Mouse (Mus musculus): Measurements from ENCODE around the gene Slit3.

Gene Slit3

DNA sequence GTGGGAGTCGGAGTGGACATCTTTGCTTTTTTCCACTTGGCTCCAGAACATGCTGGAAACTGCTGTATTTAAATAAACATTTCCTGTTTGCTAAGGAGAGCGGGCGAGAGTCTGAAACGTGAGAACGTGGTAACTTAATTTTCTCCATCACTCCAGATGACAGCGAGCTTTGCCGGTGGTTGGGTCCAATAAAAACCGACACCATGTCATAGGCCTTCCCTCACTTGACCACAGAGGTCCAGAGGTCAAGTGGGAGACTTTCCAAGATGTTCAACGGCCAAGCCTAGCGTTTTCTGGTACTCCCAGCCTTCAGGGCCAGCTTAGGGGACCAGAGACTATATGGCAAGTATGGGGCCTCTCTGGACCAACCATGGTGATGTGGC is 4.1 kb downstream of the Slit3 start:
- DNase-seq = no peak

DNA sequence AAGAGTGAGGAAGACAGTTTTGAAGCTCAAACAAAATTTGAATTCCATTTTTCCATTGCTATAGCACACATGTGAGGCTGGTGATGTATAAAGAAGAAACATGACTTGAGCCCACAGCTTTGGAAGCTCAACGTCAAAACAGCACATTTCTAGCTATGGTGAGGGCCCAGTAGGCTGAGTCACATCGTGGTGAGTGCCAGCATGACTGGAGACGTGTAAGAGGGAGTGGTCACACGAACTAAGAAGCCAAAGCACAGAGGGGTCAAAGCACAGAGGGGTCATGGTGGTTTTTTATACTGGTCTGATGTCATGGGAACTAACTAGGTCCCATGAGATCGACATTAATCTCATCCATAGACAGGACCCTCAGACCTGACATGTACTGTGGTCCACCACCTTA is 10.7 kb downstream of the Slit3 start:
- DNase-seq = no peak

DNA sequence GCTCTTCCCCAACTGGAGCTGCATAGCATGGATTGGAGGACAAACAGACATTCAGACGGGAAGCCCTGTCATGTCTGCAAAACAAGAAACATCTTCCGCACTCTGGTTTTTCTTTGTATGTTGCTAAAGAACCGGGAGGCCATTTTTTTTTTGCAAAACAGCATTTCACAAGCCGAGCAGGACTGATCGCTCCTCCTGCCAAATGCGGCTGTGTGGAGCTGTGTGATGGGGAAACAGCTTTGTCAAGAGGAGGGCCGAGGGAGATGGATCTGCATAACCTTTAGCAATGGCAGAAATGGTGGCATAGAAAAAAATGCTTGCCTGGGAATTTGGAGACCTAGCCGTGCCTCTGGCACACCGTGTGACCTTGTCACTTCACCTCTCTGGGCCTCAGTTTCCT is 15.6 kb downstream of the Slit3 start:
- no peak for DNase-seq

DNA sequence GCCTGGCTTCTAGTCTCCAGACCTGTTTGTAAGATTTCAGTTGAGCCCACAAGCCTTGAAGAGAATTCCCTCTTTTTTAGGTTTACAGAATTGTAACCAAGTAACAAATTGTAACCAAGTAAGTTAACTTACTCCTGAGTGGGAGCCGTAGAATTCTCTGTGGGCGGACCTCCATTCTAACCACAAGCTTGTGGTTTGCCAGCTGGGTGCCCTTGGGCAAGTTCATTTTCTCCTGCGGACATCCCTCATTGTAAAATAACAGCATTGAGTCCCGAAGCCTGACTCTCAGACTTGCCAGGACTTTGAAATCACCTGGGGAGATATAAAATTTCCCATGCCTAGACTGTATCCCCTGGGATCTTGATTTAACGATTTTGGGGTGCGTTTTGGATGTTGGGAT is 19.1 kb downstream of the Slit3 start:
- DNase-seq = no peak

DNA sequence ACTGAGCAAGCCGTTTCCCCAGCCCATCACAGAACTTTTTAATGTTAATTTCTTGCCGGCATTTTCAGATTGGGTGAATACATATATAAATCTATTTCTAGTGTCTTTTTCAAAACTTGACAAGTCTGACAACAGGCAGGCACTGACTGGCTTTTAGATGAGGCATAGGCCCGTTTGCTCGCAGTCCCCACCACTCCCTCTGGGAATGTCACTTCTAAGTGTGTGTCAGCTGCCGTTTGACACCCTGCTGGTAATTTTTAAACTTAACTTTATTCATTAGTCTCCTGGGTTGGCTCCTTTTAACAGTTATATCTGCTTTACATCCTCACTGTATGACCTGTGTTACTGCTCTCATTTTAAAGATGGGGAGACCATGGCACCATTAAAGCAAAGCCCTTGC is 21.2 kb downstream of the Slit3 start:
- no peak for DNase-seq

DNA sequence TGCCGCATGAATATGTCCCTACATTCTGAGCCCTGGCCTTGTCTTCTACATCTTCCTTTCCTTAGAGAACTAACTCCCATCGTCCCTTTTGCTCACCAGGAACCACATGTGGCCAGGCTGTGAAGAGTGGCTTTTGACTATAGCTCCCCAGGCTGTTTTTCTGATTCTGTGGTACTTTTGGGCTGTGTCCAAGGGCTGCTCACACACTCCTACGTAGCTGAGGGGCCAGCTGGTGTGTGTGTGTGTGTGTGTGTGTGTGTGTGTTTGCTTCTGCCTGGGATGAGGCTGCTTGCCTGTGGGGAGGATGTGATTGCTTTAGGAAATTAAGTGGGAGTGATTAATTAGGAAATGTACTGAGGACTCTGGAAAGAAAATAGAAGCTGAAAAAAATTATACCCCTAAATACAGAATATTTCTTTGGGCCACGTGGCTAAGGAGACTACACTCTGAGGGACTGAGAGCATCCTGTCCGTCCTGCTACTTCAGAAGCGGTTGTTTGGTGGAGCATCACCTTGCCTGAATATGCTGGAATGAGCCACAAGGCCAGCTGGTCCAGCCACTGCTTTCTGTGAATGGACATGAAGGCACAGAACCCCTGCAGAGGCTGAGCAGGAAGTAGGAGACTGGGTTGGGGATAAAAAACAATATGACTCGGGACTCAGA is 21.8 kb downstream of the Slit3 start:
- no peak for DNase-seq

DNA sequence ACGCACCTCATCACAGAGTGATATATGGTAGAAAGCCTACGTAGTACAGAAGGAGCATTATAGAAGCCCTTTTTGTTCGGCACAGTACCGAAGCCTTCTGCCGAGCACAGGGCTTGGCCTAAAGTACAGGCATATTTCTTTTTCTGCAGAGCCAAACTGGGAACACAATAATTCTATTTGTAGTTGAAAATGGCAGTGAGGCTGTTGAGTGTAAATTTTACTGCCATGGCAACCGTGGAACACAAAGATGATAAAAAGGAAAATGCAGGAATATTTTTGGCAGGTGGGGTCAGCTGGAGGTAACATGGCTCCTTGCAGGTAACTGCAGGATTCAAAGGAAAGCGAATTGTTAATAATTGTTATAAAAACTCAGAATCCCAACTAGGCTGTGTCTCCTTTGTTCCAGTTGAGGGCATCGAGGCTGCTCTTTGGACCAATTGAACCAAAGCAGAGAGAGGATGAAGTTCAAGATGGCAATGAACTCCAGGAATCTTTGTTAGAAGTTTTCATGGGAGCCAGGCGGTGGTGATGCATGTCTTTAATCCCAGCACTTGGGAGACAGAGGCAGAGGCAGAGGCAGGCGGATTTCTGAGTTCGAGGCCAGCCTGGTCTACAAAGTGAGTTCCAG is 26.9 kb downstream of the Slit3 start:
- DNase-seq = no peak

DNA sequence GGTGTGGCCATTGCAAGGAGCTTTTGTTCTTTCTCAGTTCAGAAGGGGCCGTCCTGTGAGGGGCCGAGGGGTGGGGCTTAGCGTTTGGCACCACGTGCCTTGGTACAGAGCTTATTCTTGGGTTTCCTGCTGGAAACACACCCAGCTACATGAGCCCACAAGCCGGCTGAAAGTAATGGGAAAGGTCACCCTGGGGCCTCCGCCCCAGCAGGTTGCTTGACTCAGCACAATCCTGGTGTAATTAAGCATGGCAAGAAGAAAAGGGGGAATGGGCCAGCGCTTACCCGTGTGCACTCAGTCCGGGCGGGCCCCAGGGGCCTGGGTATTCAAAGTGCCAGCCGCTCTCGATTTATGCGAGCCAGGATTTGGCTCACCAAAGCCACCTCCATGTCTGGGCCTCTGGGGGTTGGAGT is 30.5 kb downstream of the Slit3 start:
- no peak for DNase-seq

DNA sequence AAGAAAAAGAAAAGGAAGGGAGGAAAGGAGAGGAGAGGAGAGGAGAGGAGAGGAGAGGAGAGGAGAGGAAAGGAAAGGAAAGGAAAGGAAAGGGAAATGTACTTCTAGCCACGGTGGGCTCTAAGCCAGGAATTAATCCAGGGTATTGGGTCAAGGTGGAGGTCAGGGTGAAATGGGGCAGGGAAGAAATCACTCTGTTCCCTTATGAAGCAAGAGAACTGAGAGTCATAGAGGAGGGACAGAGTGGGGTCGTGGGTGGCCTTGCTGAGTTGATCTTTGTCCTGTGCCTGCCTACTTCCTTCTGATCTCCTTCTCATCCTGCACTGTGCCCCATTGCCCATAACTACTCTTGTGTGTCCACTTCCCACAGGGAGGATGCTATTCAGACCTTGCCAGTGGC is 31.9 kb downstream of the Slit3 start:
- no peak for DNase-seq

DNA sequence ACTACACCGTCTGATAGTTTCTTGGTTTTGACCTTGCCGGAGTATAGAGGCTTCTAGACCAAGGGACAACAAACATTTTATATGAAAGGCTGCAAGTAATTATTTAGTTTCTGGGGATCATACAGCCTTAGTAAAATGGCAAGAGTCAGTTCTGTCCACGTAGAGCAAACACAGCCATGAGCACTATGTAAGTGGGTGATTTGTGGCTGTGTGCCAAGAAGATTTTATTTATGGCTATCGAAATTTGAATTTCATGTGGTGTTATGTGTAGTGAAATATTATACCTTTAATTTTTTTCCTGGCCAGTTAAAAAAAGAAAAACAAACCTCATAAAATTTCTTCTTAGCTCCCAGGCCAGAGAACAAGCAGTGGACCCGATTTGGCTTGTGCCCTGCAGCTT is 33.4 kb downstream of the Slit3 start:
- no peak for DNase-seq

DNA sequence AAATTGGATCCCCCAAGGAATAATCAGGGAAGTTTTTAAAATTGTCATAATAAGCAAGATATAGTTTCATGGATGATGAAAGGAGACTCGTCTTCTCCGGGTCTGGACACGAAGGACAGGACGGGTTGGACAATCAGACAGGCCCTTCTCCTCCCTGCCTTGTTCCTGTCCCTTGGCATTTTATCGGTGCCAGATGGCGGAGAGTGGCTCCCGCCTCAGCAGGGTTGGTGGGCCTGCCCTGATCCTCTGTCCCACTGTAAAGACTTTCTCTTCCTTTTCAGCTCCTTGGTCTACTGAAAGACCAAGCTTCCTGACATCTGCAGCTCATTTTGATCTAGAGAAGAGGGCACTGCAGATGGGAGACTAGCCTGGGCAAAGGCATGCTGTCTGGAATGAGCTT is 34.3 kb downstream of the Slit3 start:
- DNase-seq = no peak

DNA sequence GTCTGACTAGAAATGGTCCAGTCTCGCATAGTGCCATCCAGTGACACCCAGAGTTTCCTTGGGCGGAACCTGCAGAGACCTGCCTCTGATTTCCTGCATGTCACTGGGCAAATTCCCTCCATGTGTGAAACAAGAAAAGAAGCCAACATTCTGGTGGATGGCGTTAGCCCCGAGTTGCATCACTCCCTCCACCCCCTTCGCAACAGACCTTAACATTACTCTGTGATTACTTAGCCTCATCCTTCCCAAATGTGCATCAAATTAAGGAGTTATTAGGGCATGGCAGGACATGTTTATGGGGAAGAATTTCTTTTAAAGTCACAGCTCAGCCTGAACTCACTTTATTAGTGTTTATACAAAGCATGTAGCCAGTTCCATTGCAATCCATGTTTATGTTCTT is 35.7 kb downstream of the Slit3 start:
- no peak for DNase-seq

DNA sequence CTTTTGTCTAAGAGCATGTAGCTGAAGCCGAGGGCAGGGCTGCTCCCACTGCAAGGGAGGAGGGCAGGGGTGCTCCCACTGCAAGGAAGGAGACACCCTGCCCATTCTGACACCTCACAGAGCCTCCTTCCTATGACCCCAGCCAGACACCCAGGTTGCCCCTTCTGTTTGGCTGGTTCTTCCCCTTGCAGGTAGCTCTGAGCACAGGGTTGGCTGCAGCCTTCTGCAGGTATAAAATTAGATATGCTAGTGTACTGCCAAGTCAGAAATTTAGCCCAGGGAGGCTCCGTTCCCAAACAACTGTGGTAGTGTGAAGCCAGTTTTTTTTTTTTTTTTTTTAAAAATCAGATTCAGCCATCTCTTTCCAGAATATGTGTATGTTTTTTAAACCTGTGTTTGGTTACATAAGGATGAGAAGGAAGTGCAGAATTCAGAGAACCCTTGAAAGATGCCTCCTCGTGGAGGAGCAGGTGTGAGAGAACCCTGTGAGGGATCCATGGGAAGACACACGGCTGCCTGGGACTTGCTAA is 39.7 kb downstream of the Slit3 start:
- DNase-seq = no peak

DNA sequence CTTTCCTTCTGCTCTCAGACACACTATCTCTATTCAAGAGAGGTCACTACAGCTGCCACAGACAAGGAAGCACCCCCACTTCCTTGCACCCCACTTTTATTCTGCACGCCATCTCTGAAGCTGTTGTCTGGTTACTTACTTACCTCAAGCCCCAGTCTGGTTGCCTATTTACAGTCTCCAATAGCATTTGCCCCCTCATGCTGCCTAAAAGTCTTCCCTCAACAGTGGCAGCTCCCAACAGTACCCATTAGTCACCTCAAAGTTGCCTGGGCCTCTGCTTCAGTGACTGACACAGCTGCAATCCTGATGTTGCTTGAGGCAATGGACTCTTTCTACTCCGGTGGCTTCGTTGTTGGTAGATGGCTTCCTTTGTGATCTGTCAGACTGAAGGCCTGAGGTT is 42.4 kb downstream of the Slit3 start:
- no peak for DNase-seq

DNA sequence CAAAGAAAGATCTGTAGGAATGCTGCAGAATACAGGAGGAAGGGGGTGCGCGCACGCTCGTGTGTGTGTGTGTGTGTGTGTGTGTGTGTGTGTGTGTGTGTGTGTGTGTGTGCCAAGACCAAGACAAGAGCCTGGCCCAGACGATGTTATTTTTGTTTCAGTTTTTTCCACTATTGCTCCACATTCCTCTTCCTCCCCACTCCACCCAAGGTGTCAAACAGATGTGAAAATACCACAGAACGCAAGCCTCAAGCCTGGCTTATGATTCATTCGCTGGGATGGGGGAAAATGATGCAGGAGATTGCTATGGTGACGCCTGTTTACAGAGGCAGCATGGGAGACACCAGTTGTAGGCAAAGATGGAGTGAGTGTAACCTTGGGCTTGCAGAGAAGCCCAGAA is 46.2 kb downstream of the Slit3 start:
- no peak for DNase-seq

DNA sequence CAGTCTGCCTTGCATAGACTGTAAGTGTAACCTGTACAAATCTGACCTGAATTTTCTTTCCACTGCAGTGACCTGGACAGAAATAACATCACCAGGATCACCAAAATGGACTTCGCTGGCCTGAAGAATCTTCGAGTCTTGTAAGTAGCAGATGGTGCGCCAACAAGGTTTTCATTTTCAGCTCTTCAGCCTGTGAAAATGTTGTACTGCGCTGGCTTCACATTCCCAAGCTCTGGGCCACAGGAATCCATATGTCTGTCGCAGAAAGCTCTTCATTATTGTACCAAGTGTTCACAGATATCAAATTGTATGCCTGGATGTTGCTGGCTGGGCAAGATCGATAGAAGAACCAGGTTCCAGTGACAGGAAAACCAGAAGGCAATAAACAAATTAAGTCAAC is 50.5 kb downstream of the Slit3 start:
- no peak for DNase-seq

DNA sequence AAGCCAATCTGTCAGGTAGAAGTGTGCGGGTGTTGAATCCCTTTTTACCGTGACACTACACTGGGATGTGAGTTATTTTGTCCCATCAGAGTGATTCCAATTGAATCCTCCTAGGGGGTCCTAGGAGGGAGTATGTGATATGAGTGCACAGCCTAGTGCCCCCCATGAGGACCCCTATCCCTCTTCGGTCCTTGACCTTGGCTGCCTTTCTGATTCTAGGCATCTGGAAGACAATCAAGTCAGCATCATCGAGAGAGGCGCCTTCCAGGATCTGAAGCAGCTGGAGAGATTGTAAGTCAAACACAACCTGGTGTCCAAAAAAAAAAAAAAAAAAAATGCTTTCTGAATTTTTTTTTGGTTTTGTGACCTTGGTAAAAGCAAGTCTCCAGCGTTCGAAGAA is 56.5 kb downstream of the Slit3 start:
- no peak for DNase-seq

DNA sequence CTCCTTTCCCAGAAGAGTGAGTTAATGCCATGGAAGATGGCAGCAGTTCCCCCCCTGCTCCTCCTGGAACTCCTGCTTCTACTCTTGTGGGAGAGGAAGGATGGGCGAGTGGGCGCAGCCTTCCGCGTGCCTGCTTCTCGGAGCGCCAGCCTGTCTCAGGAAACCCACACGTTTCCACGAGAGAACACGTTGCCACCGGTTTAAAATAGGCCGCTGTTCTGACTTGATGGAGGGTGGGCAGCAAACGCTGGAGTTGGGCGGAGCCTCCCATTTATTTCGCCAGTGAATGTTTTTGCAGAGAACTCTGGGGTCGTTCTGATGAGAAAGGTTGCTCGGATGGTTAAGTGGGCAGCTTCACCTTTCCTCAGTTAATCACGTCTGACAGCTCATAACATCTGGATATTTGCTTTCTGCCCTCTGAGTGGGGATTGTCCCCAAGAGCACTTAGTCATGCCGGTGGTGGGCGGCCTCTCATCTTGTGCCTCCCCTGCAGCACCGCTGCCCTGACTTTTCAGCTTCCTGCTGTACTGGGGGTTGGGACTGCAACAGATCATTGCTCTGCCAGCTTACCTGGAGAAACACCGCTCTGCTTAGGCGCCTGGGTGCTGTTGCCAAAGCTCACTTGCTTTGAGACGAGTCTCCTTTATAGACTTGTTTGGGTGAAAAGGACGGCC is 57.3 kb downstream of the Slit3 start:
- DNase-seq = peak; percentile 18 to 30

DNA sequence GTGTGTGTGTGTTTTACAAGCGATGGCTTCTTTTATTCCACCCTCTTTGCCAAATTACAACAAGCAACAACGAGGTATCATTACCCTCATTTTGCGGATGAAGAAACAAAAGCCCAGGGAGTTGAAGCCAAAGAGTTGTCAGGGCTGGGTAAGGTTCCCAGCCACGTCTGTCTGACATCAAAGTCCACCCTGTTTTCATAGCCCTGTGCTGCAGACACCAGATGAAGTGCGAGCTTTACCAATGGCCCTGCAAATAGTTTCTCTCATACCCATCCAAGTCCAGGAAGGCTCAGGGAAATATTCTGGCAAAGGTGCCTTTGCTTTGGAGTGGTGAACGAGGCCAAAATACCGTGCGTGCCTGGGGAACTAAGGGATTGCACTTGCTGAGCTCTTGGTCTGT is 58.3 kb downstream of the Slit3 start:
- DNase-seq = no peak

DNA sequence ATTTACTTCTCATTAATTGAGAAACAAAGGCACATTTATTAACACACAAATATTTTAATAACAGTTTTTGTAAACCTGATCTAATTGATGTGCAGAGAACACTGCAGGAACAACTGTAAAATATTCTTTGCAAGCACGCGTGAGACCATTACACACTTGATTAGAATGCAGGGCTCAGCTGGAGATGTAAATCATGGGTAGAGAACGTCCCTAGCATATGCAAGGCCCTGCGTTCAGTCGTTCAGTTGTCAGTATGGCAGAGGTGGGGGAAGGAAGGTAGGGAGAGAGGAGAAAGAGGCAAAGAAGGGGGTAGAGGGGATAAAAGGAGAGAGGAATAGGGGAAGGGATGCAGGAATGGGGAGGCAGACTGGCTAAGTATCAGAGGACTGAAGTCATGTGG is 61.9 kb downstream of the Slit3 start:
- DNase-seq = no peak

DNA sequence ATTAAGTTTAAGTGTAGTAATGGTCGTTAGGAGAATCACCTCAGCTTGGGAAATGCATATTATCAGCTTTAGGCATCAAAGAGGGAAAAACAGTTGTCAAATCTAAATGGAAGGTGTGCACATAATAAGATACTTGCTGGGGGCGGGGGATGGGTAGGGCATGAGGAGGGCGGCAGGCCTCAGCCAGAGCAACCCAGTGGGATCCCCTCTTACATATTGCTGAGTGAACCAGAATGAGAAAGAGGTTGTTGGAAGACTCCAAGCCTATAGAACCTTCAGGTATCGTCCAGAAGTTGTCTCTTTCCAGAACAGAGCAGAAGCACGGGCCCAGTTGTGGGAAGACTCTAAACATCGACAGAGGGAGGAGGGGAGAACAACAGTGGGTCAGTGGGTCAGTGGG is 73.8 kb downstream of the Slit3 start:
- no peak for DNase-seq

DNA sequence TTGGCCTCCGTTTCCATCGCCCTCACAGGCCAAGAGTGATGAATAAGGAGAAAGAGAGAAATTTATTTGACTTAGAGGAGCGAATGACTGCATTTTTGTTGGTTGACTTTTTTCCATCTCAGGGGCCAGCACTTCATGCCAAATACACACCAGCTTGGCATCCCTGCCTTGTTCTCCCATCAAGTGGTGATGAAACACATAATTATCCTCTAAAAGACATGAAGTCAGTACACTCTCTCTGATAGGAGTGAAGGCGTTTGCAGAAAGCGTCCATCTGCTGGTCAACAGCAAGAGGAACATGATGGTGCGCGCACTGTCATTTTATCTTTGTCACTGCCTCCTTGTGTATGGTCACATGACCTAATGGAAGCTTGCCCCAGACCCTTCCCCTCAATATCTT is 75.8 kb downstream of the Slit3 start:
- no peak for DNase-seq

DNA sequence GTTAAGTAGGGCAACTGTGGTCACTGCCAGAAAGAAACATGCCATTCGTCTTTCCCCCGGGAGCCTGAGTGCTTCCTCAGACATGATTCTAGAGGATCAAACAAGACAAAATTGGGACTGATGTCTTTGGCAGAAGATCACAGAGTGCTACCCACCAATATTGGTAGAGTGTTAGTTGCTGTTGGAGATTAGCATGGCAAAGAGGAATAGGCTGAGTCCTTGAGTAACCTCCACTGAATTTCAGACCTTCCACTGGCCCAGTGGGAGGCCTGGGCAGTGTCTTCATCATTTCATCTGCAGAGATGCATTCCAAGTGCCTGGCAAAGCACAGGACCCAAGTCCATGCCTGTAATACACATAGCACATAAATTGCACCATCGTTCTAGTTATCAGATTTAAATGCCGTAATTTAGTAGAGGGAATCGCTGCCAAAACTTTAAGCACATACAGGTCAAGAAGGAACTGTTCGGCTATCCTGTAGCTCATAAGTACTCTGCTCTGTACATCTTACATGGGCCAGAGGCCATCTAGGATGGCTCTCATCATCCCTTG is 77.6 kb downstream of the Slit3 start:
- DNase-seq = no peak

DNA sequence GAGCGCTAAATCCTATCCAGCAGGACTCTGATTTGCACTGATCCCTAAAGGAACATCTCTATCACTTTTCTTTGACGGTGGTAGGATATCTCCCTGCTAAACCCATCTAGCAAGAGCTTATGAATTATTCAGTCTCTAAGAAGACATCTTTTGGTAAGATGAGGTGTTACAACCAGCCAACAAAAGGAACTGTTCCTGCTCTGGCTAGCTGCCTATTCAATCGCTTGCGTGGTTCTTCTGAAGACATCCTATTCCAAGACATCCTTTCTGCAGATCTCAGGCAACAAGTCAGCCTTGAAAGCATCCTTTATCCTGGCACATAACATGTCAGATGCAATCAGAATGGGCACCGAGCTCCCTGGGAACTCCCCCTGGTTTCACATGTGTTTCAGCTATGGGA is 81.3 kb downstream of the Slit3 start:
- no peak for DNase-seq

Measured in thymus, postnatal 36 days (tissue).